Mouse (Mus musculus) kidney, embryonic 16.5 days (tissue): ENCODE measurements around the gene Usp37. TPM values are rescaled to one million over a fixed set of nuclear protein-coding genes. Genes with fewer than 3 reads are reported as not detected.
A peak's percentile ranks its signal among the peaks of the same experiment; 100 is the strongest.
"Not testable (repeated sequence)": the region's sequence is repeated elsewhere in the genome, so short reads cannot be mapped to it uniquely, and the experiment has no call there.

Experiments used
- ATAC-seq: fragments of 200-750 bp; cut with Nextera tagmentation; 2 replicates; pipeline ENCODE4 v1.8.0; 2017; ENCODE audit warnings: moderate TSS enrichment; ENCODE audit not compliant: low FRiP score, low TSS enrichment
- H3K27ac ChIP-seq: fragments of 300-500 bp; sonication (generic); 2 replicates; pipeline ENCODE4 v1.5.1; 2014; ENCODE audit warnings: low read length
- H3K27me3 ChIP-seq: fragments of 300-500 bp; sonication (generic); 2 replicates; pipeline ENCODE4 v1.6.1; 2014; ENCODE audit warnings: low read length, control low read depth, mixed read lengths; ENCODE audit not compliant: insufficient read depth
- H3K36me3 ChIP-seq: fragments of 300-500 bp; sonication (generic); 2 replicates; pipeline ENCODE4 v1.6.1; 2014; ENCODE audit warnings: low read length, control low read depth, mixed read lengths; ENCODE audit not compliant: insufficient read depth
- H3K4me1 ChIP-seq: fragments of 300-500 bp; sonication (generic); 2 replicates; pipeline ENCODE4 v1.6.1; 2014; ENCODE audit warnings: low read length, control low read depth, mixed read lengths; ENCODE audit not compliant: insufficient read depth
- H3K4me2 ChIP-seq: fragments of 300-500 bp; sonication (generic); replicated peaks from 2 replicates; pipeline ENCODE4 v1.6.1; 2014; ENCODE audit warnings: low read depth, low read length
- H3K4me3 ChIP-seq: fragments of 300-500 bp; sonication (generic); 2 replicates; pipeline ENCODE4 v1.5.1; 2014; ENCODE audit warnings: mild to moderate bottlenecking, low read length
- H3K9ac ChIP-seq: fragments of 300-500 bp; sonication (generic); replicated peaks from 2 replicates; pipeline ENCODE4 v1.6.1; 2014; ENCODE audit warnings: low read length
- H3K9me3 ChIP-seq: fragments of 300-500 bp; sonication (generic); 2 replicates; pipeline ENCODE4 v1.6.1; 2016; ENCODE audit warnings: low read length, control low read depth
- WGBS: fragments of 180-500 bp; shearing (Covaris S2); extraction: QIAGEN DNeasy Blood & Tissue Kit; methylation state at CpG from one replicate; pipeline ENCODE4 v1.1.7; 2014; 5-methylcytosine and 5-hydroxymethylcytosine counted together
- polyA plus RNA-seq: library from polyadenylated mRNA; unstranded; fragments of >200 nt; fragmentation: Nextera tagmentation; extraction: Ambion mirVana; gene quantifications from 2 replicates; pipeline ENCODE4 v1.2.1, GENCODE M21; 2015

The Usp37 gene
- polyA plus RNA-seq, 1 experiment from 2014 or later = 31.5 TPM

DNA sequence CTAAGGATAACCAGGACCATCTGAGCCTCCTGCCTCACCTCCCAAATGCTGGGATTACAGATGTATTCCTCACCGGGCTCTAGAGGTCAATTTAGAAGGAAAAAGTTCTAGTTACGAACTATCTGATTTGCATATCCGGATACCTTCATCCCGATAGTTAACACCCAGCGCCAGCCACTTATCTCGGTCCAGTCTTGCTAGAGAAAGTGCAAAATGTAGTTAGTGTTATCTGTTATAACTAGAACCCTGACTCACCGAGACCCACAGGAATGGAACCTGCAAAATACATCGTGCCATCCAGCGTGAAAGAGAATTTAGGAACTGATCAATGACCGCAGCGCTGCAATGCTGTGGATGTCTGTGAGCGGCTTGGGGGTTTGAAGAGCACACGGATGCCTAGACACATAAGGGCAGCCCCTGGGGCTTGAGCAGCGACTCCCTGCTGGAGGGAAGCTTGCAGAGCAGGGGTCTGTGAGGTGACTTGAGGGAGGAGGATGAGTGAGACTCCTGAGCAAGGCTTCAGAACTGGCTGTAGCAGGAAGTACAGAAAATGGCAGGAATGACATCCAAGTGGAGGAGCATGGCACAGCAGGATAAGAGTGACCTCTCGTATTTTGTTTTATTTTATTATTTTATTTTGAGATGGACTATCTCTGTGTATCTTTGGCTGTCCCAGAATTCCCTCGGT lies 142.9 kb downstream of the Usp37 start:
- Histone ChIP-seq H3K9me3 (no peaks in the 10 kb centered on the region), H3K27me3 (no peaks in the 10 kb centered on the region), H3K4me2 (no peak overlapping the region), H3K9ac (0 out of 2 replicates have a peak overlapping the region, but pooled peaks have one; percentile 23), H3K4me3 (no peak overlapping the region), H3K27ac (no peak overlapping the region), H3K4me1 (peaks cover 3% of the 10 kb centered on the region; the same call in 1 of the 2 replicates), H3K36me3 (no peaks in the 10 kb centered on the region)
- ATAC-seq = no peak
- 56% methylated on average over 16 of the region's 16 CpGs for WGBS

DNA sequence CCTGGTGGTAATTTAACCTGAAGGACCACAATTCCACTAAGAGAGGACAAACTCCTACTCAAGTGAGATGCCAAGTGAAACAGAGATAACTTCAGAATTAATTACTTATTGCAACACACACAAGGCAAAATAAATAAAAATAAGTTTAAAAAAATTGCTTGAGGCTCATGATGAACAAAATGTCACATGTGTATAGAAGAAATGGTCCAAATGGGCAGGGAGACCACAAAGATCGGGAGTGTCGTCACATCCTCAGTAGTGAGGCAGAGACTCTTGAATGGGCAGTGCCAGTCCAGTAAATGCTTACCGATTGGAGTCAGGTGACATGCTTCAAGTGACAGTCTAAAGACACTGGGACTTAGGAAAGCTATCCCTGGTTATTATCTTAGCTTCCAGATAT lies 143.6 kb downstream of the Usp37 start:
- 84% methylated on average over 3 of the region's 3 CpGs for WGBS
- Histone ChIP-seq H3K36me3 (no peaks in the 10 kb centered on the region), H3K27me3 (no peaks in the 10 kb centered on the region), H3K4me3 (no peak overlapping the region), H3K9me3 (no peaks in the 10 kb centered on the region), H3K27ac (no peak overlapping the region), H3K4me2 (no peak overlapping the region), H3K9ac (no peak overlapping the region), H3K4me1 (peaks cover 3% of the 10 kb centered on the region; the same call in 1 of the 2 replicates)
- ATAC-seq = no peak

DNA sequence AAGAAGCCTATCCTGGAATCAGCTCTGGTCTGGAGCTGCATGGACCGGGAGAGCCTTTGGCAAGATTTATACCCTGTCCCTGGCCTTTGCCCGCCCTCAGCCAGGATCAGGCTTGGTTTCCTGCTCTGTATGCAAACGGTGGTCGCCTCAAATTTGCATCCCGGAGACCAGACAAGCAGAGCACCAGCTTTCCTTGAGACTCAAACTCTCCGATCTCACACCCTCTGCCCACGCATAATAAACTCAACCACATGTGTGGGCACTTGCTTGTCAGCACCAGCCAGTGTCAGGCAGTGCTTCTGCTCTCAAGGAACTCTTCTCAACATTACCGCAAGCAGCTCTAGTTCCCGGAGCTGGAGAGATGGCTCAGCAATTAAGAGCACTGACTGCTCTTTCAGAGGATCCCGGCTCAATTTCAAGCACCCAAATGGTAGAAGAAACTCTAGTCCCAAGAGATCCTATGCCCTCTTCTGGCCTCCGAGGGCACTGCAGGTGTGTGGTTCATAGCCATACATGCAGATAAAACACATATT lies 146.1 kb downstream of the Usp37 start:
- H3K4me1 ChIP-seq = peaks cover 15% of the 10 kb centered on the region
- peak; percentile 73 for ATAC-seq
- H3K4me3 ChIP-seq = peak overlapping the region; percentile 35
- peak overlapping the region; percentile 67 for H3K4me2 ChIP-seq
- H3K36me3 ChIP-seq = peaks cover 22% of the 10 kb centered on the region
- 3% methylated on average over 11 of the region's 11 CpGs for WGBS
- no peaks in the 10 kb centered on the region for H3K9me3 ChIP-seq
- H3K27me3 ChIP-seq = no peaks in the 10 kb centered on the region
- peak overlapping the region; percentile 89 for H3K27ac ChIP-seq
- peak overlapping the region; percentile 62 for H3K9ac ChIP-seq

DNA sequence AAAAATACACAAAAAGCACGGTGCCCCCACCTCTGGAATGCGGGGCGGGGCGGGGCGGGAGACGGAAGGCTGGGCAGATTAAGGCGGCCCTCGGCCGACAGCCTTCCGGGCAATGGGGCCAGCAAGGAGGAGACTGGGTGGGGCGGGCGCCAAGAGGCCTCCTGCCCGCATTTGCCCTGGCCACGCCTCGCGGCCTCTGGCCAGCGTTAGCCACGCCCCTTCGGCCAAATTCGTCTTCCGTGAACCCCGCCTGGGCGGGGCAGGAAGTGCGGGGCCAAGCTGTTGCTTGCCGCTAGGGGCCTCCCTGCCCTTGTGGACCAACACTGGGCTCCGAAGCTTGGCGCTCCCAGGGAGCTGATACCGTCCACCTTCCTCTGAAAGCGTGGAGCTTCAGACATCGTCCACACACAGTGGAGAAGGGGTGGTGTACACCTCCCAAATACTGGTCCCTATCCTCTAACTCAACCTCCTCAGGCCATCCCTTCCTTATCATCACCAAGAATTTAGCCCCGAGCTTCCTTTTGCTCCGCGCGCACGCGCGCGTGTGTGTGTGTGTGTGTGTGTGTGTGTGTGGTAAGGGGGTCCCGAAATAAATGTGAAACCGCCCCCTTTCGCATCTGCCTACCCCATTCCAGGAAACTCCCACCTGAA lies 146.7 kb downstream of the Usp37 start:
- Histone ChIP-seq H3K27ac (peak overlapping the region; percentile 89), H3K4me1 (peaks cover 21% of the 10 kb centered on the region), H3K4me2 (peak overlapping the region; percentile 67), H3K4me3 (peak overlapping the region; percentile 35), H3K36me3 (peaks cover 22% of the 10 kb centered on the region), H3K9me3 (no peaks in the 10 kb centered on the region), H3K27me3 (no peaks in the 10 kb centered on the region), H3K9ac (peak overlapping the region; percentile 62)
- under 1% methylated on average over 41 of the region's 41 CpGs for WGBS
- peak; percentile 93 for ATAC-seq

DNA sequence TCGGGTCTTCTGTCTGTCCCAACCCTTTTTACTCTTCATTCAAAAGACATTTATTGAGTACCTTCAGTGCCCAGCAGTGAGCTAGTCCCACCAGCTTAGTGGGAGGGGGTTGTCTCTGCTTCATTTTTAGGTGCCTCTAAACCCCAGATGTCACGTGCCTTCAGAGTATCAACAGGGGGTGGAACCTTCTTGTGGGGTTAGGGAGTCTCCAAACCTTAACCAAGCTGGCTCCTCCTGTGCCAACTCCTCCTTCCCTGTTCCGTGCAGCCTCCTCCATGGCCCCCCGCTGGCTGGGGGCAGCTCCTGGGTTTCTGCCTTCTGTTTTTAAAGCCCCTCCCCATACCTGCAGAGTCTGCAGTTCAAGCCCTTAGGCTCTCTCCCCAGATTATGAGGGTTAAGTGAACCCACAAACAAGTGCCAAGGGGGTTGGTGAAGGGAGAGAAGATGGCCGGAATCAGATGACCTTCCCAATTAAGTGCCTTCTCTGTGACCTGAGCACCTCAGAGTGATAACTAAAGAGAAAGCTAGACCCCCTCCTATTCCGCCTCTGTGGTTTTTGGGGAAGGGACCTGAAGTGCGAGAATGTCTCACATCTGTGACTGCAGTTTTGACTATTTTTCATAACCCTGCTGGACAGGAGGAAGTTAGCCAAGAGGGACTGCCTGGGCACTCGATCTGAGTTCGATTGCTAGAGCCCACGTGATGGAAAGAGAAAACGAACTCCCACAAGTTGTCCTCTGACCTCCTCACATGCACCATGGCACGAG lies 147.4 kb downstream of the Usp37 start:
- not testable (repeated sequence) for H3K27me3 ChIP-seq, ATAC-seq, H3K9me3 ChIP-seq
- Histone ChIP-seq H3K4me2 (peak overlapping the region; percentile 67), H3K9ac (peak overlapping the region; percentile 56), H3K4me3 (peak overlapping the region; percentile 35), H3K36me3 (peaks cover 22% of the 10 kb centered on the region), H3K27ac (peak overlapping the region; percentile 89), H3K4me1 (peaks cover 22% of the 10 kb centered on the region)
- WGBS = 6% methylated on average over 11 of the region's 12 CpGs

DNA sequence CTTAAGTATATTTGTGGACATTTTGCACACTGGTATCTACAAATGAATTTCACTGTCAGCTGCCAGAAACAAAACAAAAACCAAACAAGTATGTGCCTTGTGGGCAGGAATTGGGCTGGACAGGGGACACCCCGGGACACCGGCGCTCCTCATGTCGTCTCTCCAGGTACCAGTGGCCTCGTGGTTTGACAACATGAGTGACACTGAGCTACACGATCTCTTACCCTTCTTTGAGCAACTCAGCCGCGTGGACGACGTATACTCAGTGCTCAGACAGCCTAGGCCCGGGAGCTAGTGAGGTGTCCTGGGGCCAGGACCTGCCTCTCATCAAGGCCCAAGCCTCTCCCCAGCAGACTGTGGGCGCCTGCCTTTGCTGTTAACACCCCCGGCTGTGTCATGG lies 148.8 kb downstream of the Usp37 start:
- WGBS = 81% methylated on average over 13 of the region's 13 CpGs
- Histone ChIP-seq H3K27me3 (no peaks in the 10 kb centered on the region), H3K9ac (no peak overlapping the region), H3K36me3 (peaks cover 22% of the 10 kb centered on the region), H3K27ac (no peak overlapping the region; the same call in 1 of the 2 replicates), H3K4me1 (peaks cover 30% of the 10 kb centered on the region), H3K9me3 (no peaks in the 10 kb centered on the region), H3K4me3 (no peak overlapping the region), H3K4me2 (no peak overlapping the region)
- ATAC-seq = no peak

DNA sequence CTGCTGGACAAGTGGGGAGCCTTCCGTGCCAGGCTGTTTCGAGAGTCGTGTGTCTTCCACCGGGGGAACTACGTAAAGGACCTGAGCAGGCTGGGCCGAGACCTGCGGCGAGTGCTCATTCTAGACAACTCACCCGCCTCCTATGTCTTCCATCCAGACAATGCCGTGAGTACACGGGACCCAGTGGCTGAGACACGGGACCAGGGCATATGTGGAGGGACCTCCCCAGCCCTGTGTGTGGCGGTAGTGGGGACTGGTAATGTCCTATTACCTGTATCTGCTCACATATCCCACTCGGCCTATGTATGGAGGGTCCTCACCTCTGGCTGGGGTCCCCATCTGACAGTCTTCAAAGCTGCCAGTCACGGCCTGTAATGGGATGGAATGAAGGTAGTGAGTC lies 149.2 kb downstream of the Usp37 start:
- no peak overlapping the region; the same call in 1 of the 2 replicates for H3K27ac ChIP-seq
- H3K9me3 ChIP-seq = no peaks in the 10 kb centered on the region
- H3K36me3 ChIP-seq = peaks cover 22% of the 10 kb centered on the region
- H3K9ac ChIP-seq = no peak overlapping the region
- peaks cover 34% of the 10 kb centered on the region for H3K4me1 ChIP-seq
- H3K27me3 ChIP-seq = no peaks in the 10 kb centered on the region
- no peak overlapping the region for H3K4me3 ChIP-seq
- no peak overlapping the region for H3K4me2 ChIP-seq
- no peak for ATAC-seq
- WGBS = 91% methylated on average over 15 of the region's 15 CpGs

DNA sequence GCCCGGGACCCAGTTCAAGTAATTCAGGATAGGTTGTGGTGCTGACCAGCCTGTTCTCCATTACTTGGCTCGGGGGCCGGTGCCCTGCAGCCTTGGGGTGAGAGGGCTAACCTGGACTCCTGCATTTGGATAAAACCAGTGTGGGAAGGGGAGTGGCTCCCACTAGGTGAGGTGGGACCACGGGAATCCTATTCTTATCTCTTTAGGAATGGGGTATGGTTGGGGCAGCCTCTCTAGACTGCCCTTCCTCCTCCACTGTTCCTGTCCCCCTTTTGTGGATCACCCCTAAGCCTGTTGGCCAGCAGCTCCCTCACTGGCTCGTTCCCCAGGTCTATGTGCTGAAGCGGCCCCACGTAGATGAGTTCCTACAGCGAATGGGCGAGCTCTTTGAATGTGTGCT lies 149.8 kb downstream of the Usp37 start:
- 90% methylated on average over 9 of the region's 9 CpGs for WGBS
- Histone ChIP-seq H3K9me3 (no peaks in the 10 kb centered on the region), H3K4me3 (no peak overlapping the region), H3K9ac (no peak overlapping the region; the same call in none of the 2 replicates), H3K36me3 (peaks cover 22% of the 10 kb centered on the region), H3K4me2 (no peak overlapping the region), H3K27me3 (no peaks in the 10 kb centered on the region), H3K27ac (0 out of 2 replicates have a peak overlapping the region, but pooled peaks have one; percentile 10), H3K4me1 (peaks cover 40% of the 10 kb centered on the region)
- no peak for ATAC-seq

DNA sequence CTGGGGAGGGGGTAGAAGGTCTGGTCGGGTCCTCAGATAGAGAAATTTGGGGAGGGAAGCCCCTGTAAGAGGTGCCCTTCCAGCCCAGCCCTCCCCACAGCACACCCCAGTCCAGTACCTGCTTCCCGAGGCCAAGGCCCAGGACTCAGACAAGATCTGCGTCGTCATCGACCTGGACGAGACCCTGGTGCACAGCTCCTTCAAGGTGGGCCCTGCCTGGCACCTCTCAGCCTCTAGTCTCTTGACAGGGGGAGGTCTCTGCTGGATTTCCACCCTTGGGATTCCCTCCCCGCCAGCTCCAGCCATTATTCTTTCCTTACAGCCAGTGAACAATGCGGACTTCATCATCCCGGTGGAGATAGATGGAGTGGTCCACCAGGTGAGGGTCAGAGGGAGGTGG lies 150.4 kb downstream of the Usp37 start:
- 81% methylated on average over 9 of the region's 9 CpGs for WGBS
- no peak overlapping the region; the same call in 1 of the 2 replicates for H3K9ac ChIP-seq
- H3K27me3 ChIP-seq = no peaks in the 10 kb centered on the region
- no peak for ATAC-seq
- H3K36me3 ChIP-seq = peaks cover 22% of the 10 kb centered on the region
- no peak overlapping the region; the same call in 1 of the 2 replicates for H3K27ac ChIP-seq
- no peak overlapping the region; the same call in 1 of the 2 replicates for H3K4me3 ChIP-seq
- peak overlapping the region; percentile 98; the same call in 1 of the 2 replicates for H3K4me2 ChIP-seq
- H3K9me3 ChIP-seq = no peaks in the 10 kb centered on the region
- H3K4me1 ChIP-seq = peaks cover 41% of the 10 kb centered on the region
